Mouse (Mus musculus) stomach, postnatal 0 days (tissue): ENCODE data around the gene Hmox1. TPM values are rescaled to one million over a fixed set of nuclear protein-coding genes. Genes with fewer than 3 reads are reported as not detected.

Experiments used
- ATAC-seq: fragments of 200-750 bp; cut with Nextera tagmentation; 2 replicates; pipeline ENCODE4 v1.8.0; 2017; ENCODE audit not compliant: low FRiP score, low TSS enrichment
- DNase-seq: peaks from one replicate; pipeline ENCODE4 v3.0.0-alpha.2; 2016; ENCODE audit warnings: low spot score
- H3K27ac ChIP-seq: fragments of 300-500 bp; sonication (generic); replicated peaks from 2 replicates; pipeline ENCODE4 v1.5.1; 2014; ENCODE audit warnings: mild to moderate bottlenecking, control low read depth
- H3K27me3 ChIP-seq: fragments of 300-500 bp; sonication (generic); 2 replicates; pipeline ENCODE4 v1.6.1; 2014; ENCODE audit warnings: low read length; ENCODE audit not compliant: control insufficient read depth, insufficient read depth
- H3K36me3 ChIP-seq: fragments of 300-500 bp; sonication (generic); 2 replicates; pipeline ENCODE4 v1.6.1; 2014; ENCODE audit warnings: low read length, mixed read lengths; ENCODE audit not compliant: control insufficient read depth, insufficient read depth
- H3K4me1 ChIP-seq: fragments of 300-500 bp; sonication (generic); replicated peaks from 2 replicates; pipeline ENCODE4 v1.6.1; 2014; ENCODE audit warnings: antibody characterized with exemption; ENCODE audit not compliant: control insufficient read depth, insufficient read depth
- H3K4me2 ChIP-seq: fragments of 300-500 bp; sonication (generic); replicated peaks from 2 replicates; pipeline ENCODE4 v1.6.1; 2014; ENCODE audit warnings: low read depth, mild to moderate bottlenecking, control low read depth, moderate library complexity
- H3K4me3 ChIP-seq: fragments of 300-500 bp; sonication (generic); 2 replicates; pipeline ENCODE4 v1.5.1; 2014; ENCODE audit warnings: low read depth, low read length, control low read depth
- H3K9ac ChIP-seq: fragments of 300-500 bp; sonication (generic); 2 replicates; pipeline ENCODE4 v1.6.1; 2014; ENCODE audit warnings: mild to moderate bottlenecking, low read length, control low read depth, mixed read lengths
- H3K9me3 ChIP-seq: fragments of 300-500 bp; sonication (generic); 2 replicates; pipeline ENCODE4 v1.6.1; 2016; ENCODE audit warnings: low read length; ENCODE audit not compliant: control insufficient read depth
- CTCF ChIP-seq: IDR thresholded peaks from 2 replicates; pipeline ENCODE4 v1.5.1; 2016; ENCODE audit warnings: antibody characterized with exemption, low read depth, mild to moderate bottlenecking, moderate library complexity
- EP300 ChIP-seq: optimal IDR thresholded peaks from 2 replicates; pipeline ENCODE3; 2016; ENCODE audit warnings: antibody characterized with exemption
- WGBS: fragments of 180-500 bp; shearing (Covaris S2); extraction: QIAGEN DNeasy Blood & Tissue Kit; methylation state at CpG from one replicate; pipeline ENCODE4 v1.1.7; 2014; 5-methylcytosine and 5-hydroxymethylcytosine counted together
- polyA plus RNA-seq: library from polyadenylated mRNA; unstranded; fragments of >200 nt; fragmentation: Nextera tagmentation; extraction: Ambion mirVana; gene quantifications from 2 replicates; pipeline ENCODE4 v1.2.1, GENCODE M21; 2015

Hmox1 gene
- polyA plus RNA-seq, 1 experiment from 2014 or later = 59.0 TPM

DNA sequence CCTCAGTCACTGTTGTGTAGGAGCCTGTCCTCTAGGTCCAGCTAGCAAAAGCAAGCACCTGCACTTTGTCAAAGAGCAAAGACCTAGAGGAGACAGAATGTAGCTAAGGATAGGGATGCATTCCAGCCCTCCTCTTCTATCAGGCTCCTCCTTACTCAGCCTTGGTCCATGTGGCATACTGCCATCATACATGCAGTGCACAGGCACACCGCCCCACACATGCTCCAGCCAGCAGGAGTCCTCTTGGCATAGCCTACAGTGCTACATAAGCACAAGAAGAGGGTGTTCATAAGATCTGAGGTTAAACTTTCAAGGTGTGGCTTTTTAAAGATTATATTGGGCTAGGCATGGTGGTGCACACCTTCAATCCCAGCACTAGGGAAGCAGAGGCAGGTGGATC lies 18.5 kb upstream of the Hmox1 start:
- TF ChIP-seq CTCF = peak; percentile 28; the same call in 1 of the 2 replicates
- TF ChIP-seq EP300 = no peak
- H3K4me2 ChIP-seq = no peak overlapping the region
- DNase-seq = no peak
- no peaks in the 10 kb centered on the region for H3K27me3 ChIP-seq
- no peaks in the 10 kb centered on the region for H3K36me3 ChIP-seq
- H3K9ac ChIP-seq = no peak overlapping the region
- H3K4me1 ChIP-seq = no peaks in the 10 kb centered on the region
- H3K4me3 ChIP-seq = no peak overlapping the region
- no peak overlapping the region for H3K27ac ChIP-seq
- WGBS = 64% methylated on average over 1 of the region's 1 CpGs
- no peaks in the 10 kb centered on the region for H3K9me3 ChIP-seq
- no peak for ATAC-seq

DNA sequence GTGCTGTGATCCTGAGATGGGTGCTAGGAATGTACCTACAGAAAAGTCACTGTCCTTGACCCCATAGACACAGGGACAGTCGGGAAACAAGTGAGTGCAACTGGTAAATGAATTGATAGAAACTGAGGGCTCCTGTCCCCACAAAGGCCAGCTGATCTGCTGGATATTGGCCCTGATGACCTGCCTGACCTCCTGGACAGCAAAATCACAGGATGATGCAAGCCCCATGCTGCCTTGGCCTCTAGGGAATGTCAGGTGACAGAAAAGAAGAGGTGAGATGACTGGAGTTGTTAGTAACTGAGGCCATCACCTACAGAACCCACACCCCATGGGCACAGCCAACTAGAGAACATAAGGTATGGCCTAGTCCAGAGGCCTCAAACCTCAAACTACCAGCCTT lies 15.2 kb upstream of the Hmox1 start:
- Histone ChIP-seq H3K27me3 (no peaks in the 10 kb centered on the region), H3K9me3 (no peaks in the 10 kb centered on the region), H3K4me3 (no peak overlapping the region), H3K36me3 (no peaks in the 10 kb centered on the region), H3K4me2 (no peak overlapping the region), H3K27ac (no peak overlapping the region), H3K9ac (no peak overlapping the region), H3K4me1 (no peaks in the 10 kb centered on the region)
- no peak for DNase-seq
- TF ChIP-seq EP300 (no peak), CTCF (no peak)
- ATAC-seq = no peak
- WGBS = 65% methylated on average over 1 of the region's 1 CpGs

DNA sequence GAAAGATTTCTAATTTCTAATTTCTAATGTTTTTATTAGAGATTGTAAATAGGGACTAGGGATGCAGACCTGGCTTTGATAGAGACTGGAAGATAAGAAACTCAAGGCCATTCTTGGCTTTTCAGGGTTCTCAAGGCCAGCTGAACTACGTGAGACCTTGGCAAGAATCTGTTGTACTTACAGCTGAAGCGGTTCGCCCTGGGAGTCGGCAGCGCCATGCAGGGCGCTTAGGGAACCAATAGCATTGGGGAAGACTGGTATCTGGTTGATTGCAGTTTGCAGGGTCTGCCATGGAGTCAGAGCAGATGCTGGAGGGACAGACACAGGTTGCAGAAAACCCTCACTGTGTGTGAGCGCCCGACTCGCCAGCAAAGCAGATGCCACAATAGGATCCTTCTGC lies 14.6 kb upstream of the Hmox1 start:
- Histone ChIP-seq H3K27ac (no peak overlapping the region), H3K27me3 (no peaks in the 10 kb centered on the region), H3K4me2 (no peak overlapping the region), H3K36me3 (no peaks in the 10 kb centered on the region), H3K4me1 (no peaks in the 10 kb centered on the region), H3K9ac (no peak overlapping the region), H3K4me3 (no peak overlapping the region), H3K9me3 (no peaks in the 10 kb centered on the region)
- DNase-seq = no peak
- 92% methylated on average over 9 of the region's 9 CpGs for whole genome bisulfite sequencing
- TF ChIP-seq EP300 (no peak), CTCF (no peak)
- no peak for ATAC-seq

DNA sequence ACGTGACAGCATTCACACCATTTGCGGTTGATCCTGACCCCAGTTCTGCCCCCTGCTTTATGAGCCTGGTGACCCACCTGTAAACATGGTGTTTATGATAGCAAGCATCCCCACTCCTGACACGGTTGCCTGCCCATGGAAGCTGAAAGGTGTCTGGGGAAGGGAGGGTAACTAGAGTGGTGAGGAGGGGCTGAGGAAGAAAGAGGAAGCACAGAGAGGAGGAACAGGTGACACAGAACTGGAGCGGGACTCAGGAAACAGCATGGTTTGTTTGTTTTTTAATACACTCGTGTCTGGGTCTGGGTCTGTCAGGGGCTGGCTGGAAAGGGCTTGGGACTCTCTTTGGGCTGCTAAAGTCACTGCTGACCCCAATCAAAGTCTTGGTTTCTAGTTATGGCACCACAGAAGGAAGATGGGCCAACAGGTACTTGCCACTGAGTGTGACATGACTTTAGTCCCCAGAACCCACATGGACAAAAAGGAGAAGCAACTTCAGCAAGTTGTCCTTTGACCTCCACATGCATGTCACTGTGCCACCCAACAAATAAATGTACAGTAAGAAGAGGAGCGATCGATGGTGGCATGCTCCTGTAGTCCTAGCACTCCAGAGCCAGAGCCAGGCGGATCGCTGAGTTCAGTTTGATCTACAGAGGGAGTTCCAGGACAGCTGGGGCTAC lies 11.9 kb upstream of the Hmox1 start:
- Histone ChIP-seq H3K9me3 (no peaks in the 10 kb centered on the region), H3K9ac (no peak overlapping the region), H3K27me3 (no peaks in the 10 kb centered on the region), H3K4me2 (no peak overlapping the region), H3K36me3 (no peaks in the 10 kb centered on the region), H3K27ac (no peak overlapping the region), H3K4me3 (no peak overlapping the region), H3K4me1 (no peaks in the 10 kb centered on the region)
- 71% methylated on average over 9 of the region's 9 CpGs for WGBS
- no peak for TF ChIP-seq EP300
- no peak for TF ChIP-seq CTCF
- no peak for ATAC-seq
- no peak for DNase-seq

DNA sequence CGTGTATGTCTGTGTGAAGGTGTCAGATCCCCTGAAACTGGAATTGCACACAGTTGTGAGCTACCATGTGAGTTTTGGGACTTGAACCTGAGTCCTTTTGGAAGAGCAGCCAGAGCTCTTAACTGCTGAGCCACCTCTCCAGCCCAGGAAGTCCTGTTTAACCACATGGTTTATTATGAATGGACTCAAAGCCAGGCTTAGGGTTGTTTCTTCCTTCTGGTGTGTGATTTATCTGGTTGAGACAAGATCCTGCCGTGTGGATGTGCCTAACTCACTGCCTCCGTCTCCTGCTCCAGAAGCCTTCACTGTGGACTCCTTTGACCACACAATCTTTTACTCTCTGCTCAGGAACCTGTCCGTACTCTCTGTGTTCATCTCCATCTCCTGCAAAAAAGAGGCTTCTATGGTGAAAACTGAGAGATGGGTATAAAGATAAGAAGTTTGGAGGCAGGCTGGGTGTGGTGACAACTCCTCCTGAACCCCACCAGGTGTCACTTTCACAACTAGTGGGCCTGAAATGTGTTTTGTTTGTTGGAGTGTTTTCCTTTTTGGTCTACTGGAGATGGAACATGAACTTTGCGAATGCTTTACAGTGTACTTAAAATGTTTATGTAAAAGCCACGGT lies 11.1 kb upstream of the Hmox1 start:
- Histone ChIP-seq H3K4me1 (no peaks in the 10 kb centered on the region), H3K4me2 (no peak overlapping the region), H3K27me3 (no peaks in the 10 kb centered on the region), H3K27ac (no peak overlapping the region), H3K9me3 (no peaks in the 10 kb centered on the region), H3K9ac (no peak overlapping the region), H3K4me3 (no peak overlapping the region), H3K36me3 (no peaks in the 10 kb centered on the region)
- no peak for DNase-seq
- 64% methylated on average over 6 of the region's 6 CpGs for WGBS
- TF ChIP-seq EP300 (no peak), CTCF (peak; percentile 3; the same call in 1 of the 2 replicates)
- no peak for ATAC-seq

DNA sequence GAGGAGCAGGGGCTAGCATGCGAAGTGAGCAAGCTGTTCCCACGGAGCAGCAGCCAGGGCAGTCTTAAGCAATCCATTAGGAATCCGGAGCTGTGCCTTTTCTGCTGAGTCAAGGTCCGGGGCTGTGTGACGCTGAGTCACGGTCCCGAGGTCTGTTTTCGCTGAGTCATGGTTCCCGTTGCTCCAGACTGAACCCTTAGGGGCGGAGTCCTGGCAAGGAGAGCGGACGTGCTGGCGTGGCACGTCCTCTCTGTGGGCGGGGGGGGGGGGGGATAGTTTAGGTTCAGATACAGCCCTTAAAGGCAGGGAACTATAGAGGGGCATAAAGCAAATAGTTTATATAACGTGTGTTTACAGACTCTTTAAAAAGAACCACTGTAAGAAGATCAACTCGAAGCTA lies 9.6 kb upstream of the Hmox1 start:
- DNase-seq (peak; percentile 96), ATAC-seq (peak; percentile 97)
- Histone ChIP-seq H3K27me3 (no peaks in the 10 kb centered on the region), H3K4me2 (peak overlapping the region; percentile 45), H3K9me3 (no peaks in the 10 kb centered on the region), H3K9ac (0 out of 2 replicates have a peak overlapping the region, but pooled peaks have one; percentile 31), H3K4me1 (no peaks in the 10 kb centered on the region), H3K4me3 (peak overlapping the region; percentile 12; the same call in 1 of the 2 replicates), H3K36me3 (no peaks in the 10 kb centered on the region), H3K27ac (no peak overlapping the region)
- under 1% methylated on average over 16 of the region's 17 CpGs for WGBS
- TF ChIP-seq CTCF (peak; percentile 17; the same call in 1 of the 2 replicates), EP300 (peak; percentile 52)
